Mouse (Mus musculus): ENCODE measurements around the gene Pold2.
"Not testable (repeated sequence)": the region's sequence is repeated elsewhere in the genome, so short reads cannot be mapped to it uniquely, and the experiment has no call there.

Gene Pold2

DNA sequence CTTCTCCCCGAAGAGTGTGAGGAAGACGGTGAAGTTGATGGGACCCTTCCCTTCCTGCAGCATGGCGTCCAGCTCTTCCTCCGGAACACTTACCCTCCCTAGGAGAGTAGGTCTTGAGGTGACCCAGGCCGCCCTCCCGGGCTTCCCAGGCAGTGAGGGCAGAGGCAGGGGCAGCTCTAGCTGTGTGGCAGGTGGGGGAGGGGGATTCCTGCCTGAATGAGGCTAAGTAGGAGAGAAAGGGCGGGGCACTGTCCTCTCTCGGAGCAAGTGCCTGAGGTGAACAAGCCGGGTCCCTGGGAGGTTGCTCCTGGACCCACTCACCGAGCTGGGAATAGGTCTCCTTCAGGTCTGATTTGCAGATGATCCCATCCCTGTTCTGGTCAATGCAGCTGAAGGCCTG is 19.7 kb upstream of the Pold2 start:
- no peak for DNase-seq (ENCODE audit: low spot score in 2 of 2)

DNA sequence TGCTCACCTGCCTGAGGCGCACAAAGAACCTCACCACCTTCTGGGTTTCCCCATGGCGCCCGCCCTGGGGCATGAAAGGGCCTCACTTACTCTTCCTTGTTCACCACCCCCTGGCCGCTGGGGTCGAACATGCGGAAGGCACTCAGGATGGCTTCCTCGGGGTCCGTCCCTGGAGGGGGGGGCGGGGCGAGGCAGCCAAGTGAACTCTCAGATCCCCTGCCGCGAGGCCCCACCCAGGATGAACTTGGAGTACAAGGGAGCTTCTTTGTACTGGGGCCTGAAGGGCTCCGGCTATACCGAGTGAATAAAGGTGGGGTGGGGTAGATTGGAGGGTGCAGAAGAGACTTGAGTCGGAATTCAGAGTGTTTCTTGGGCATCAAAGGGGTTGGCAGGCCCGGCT is 19.1 kb upstream of the Pold2 start:
- no peak for DNase-seq (ENCODE audit: low spot score in 2 of 2)

DNA sequence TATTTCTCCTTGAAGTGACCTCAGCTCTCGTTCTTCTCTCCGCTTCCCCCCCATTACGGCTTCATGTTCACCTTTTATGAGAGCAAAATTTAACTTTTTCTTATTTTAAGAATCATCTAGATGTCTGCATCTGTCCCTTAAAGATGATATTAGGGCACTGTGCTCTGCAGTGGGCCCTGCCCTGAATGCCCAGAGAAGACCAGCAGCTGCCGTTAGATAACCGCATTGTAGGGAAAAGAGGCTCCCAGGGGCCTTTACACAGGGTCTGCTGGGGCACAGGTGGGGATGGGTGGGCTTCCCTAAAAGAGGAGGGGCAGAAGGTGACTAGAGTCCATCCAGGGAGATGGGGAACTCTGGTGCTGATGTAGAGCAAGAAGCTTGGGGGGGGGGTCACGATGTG is 15.7 kb upstream of the Pold2 start:
- DNase-seq (ENCODE audit: low spot score in 2 of 2) = no peak

DNA sequence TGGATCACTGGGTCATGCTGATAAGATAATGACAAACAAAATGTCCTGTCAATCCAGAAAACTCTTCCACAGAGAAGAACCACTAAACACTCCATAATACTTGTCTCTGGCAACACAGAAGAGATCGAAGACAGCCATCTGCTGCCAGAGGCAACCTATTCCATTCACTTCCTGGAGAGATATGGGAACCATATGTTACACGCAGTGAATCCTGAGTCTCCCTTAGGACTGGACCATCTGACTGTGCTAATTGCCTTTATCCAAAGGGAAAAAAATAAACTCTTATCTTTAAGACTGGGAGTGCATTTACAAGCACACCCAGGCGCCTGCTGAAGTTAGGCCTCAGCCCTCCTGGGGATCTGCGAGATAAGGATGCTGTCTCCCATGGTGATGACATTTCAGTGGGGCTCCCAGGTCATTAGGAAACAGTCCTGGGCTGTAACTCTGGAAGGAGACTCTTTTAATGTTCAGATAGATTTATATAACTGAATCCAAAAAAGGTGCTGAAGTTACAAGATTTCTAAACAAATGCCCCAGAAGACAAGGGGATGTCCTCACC is 14.8 kb upstream of the Pold2 start:
- DNase-seq (ENCODE audit: low spot score in 2 of 2) = no peak

DNA sequence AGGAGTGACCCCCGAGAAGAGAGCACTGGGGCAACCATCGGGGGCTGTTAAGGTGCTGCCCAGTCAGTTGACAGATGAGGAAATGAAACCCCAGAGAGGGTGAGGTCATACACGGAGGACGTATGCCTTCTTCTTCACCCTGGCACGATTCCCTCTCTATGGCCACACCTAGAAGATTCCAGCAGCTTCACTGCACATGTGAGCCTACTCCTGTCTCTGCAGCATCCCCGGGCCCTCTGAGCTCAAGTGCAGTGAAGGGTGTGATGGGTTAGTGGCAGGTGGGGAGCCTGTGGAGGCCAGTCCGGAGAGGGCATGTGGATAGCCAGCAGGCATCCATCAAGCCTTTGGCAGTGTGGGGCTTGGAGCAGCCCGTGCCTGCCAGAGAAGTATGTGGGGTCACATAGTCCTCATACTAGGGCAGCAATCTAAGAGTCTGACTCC is 14.1 kb upstream of the Pold2 start:
- no peak for DNase-seq (ENCODE audit: low spot score in 2 of 2)

DNA sequence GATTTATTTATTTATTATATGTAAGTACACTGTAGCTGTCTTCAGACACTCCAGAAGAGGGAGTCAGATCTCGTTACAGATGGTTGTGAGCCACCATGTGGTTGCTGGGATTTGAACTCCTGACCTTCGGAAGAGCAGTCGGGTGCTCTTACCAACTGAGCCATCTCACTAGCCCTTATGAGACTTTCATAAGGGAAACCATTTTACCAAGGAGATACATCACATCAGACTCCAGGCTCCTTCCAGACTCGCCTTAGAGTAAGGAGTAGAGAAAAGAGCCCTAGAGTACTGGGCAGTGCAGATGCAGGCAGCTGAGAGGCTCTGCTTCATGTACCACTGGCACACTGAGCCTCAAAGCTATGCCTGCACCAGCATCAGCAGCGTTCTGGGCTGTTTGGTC is 10.5 kb upstream of the Pold2 start:
- not testable (repeated sequence) for DNase-seq (ENCODE audit: low spot score in 2 of 2)

DNA sequence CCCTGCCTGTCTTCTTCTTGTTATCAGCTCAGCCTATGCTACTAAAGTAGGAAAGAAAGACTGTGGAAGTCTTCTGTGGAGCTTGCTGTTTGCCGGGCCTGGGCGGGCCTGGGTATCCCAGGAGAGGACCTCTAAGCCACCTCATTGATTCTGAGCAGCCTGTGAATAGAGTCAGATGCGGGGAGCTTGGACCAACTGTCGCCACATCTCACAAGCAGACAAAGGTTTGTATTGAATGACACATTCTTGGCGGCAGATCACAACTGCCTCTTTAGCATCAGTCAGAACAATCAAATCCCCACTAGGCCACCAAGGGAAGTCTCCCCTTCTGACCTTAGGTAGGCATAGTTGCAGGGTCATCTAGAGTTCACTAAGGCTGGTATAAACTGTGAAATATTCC is 9.2 kb upstream of the Pold2 start:
- no peak for DNase-seq (ENCODE audit: low spot score in 2 of 2)

DNA sequence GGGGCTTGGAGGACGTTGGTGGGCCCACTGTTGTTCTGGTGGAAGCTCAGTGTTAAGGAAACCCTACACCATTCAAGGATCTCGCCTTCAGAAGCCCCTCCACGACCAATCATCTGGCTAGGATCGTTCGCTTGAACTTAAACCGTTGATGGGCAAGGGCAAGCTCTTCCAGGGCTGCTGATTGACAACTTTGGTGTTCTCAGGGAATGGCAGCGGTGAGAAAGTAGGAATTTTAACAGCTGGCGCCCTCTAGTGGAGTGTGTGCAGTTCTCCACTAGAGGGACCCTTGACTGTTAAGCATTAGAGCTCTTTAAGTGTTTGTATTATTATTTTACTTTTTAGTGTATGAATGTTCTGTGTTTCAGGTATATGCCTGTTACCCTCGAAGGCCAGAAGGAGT is 8.1 kb upstream of the Pold2 start:
- peak in 1 of 2 experiments; percentile 72 for DNase-seq (ENCODE audit: low spot score in 2 of 2)

DNA sequence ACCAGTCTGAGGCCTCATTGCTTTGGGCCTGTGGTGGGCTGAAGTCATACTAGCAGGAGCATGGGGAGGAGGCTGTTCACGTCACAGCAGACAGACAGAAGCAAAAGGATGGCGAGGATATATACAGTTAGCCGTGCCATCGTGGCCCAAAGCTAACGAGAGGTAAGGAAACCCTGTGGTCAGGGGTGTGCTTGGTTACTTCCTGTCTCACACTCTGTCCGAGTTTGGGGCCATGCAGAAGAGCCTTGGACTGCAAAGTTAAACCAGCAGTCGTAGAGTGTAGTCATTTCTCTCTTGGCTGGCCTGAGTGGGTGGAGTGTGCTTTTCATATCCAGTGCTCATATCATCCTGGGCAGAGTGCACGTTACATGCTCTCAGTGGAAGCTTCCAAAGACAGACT is 4.4 kb upstream of the Pold2 start:
- DNase-seq (ENCODE audit: low spot score in 2 of 2) = no peak

DNA sequence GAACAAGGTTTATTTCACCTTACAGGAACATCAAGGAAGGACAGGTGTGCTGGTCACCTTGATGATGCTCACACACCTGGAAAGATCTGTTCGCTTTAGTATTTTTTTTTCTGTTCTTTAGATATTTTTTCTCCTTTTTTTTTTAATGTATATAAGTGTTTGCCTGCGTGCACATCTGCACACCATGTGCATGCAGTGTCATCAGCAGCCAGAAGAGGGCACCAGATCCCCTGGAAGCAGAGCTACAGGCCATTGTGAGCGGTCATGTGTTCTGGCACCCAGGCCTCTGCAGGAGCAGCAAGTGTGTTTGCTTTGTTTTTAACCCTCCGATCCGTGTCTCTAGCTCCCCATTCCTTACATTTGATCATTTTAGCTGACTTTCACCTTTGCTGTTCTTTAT is 1.8 kb upstream of the Pold2 start:
- peak; percentile 24 to 62 for DNase-seq (ENCODE audit: low spot score in 2 of 2)

DNA sequence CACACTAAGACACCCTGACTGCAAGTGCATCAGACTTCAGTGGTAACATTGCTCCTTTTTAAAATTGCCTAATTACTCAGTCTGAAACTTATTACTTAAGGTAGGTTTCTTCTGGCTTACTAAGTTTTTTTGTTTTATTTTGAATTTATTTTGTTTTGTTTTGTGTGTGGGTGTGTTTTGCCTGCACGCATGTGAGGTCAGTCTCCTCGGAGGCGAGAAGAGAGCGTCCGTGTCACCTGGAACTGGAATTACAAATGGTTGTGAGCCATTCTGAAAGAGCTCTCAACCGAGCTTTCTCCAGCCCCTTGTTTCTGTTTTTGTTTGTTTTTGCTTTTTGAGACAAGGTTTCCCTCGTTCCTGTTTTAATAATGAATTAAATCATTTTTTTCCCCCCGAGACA is 569 bp upstream of the Pold2 start:
- DNase-seq (ENCODE audit: low spot score in 2 of 2) = no peak

DNA sequence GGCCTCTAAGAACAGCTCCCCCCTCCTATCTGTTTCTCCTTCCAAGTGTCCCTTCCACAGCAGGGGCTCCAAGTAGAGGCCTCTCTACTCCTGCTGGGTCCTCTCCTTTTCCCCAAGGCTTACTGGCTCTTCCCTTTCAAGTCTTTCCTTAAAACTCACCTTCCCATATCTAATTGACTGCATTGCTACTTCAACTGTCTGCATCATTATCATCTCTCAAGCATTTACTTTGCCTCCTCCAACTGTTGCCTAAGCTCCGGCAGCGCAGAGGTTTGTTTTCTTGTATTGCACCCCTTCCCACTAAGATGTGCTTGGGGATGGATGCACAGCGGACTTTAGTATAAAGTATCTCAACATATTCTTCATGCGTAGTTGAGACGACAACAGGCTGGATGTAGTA is 671 bp downstream of the Pold2 start:
- DNase-seq (ENCODE audit: low spot score in 2 of 2) = no peak

DNA sequence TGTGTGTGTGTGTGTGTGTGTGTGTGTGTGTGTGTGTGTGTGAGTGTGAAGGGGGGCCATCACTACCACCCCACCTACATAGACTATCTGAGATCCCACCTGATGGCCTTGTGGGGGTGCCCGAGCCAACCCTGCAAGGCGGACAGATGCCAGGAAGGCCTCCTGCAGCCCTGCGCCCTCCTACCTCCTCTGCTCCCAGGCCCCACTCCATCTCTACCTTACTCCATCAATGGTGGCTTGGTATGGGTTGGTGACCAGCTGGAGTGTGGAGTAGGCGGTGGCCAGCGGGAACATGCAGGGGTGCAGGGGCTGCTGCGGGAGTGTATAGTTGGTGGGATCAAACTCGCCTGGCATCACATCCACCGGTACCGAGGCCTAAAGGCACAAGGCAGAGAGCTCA is 4.9 kb downstream of the Pold2 start:
- DNase-seq (ENCODE audit: low spot score in 2 of 2) = no peak

DNA sequence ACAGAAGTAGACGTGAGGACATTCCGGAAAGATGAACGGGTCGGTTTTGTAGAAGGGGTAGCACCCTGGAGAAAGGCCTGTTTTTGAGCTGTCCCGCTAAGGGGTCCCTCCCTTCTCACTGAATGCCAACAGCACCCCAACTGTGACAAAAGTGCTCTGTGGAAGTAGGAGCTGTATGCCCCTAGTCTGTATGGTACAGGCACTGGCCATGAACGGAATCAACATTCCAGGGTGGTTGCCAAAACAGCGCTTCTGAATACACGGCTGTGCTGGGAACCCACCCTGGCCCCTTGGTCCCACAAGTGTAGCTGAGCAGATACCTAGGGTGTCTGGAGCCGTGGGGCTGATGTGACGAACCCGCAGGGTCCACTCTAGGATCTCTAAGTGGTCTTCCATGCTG is 5.4 kb downstream of the Pold2 start:
- no peak for DNase-seq (ENCODE audit: low spot score in 2 of 2)

DNA sequence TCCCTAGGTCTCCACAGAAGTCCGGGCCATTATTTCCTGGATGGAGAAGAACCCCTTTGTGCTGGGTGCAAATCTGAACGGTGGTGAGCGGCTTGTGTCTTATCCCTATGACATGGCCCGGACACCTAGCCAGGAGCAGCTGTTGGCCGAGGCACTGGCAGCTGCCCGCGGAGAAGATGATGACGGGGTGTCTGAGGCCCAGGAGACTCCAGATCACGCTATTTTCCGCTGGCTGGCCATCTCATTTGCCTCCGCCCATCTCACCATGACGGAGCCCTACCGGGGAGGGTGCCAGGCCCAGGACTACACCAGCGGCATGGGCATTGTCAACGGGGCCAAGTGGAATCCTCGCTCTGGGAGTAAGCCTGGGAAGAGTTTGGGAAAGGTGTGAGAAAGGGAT is 8.0 kb downstream of the Pold2 start:
- DNase-seq (ENCODE audit: low spot score in 2 of 2) = no peak

DNA sequence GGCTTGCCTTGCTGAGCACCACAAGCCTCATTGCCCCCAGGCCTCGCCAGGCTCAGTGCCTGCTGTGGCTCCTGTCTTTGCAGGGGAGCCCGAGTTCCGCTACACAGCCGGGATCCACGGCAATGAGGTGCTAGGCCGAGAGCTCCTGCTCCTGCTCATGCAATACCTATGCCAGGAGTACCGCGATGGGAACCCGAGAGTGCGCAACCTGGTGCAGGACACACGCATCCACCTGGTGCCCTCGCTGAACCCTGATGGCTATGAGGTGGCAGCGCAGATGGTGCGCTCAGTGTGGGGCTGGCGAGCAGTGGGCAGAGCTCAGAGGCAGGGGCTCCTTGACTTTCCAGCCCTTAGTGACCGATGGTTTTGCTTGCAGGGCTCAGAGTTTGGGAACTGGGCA is 8.8 kb downstream of the Pold2 start:
- DNase-seq (ENCODE audit: low spot score in 2 of 2) = no peak

DNA sequence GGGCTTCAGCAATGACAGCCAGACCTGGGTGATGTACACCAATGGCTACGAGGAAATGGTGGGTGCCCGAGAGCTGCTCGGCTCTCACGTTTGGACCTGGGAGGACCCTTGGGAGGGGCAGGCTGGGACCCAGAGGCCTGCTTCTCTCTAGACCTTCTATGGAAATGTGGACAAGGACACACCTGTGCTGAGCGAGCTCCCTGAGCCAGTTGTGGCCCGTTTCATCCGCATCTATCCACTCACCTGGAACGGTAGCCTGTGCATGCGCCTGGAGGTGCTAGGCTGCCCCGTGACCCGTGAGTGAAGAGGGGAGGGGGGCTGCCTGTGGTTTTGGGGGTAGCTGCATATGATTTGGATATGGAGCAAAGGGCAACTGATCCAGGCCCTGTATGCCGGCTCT is 9.8 kb downstream of the Pold2 start:
- DNase-seq (ENCODE audit: low spot score in 2 of 2) = no peak

DNA sequence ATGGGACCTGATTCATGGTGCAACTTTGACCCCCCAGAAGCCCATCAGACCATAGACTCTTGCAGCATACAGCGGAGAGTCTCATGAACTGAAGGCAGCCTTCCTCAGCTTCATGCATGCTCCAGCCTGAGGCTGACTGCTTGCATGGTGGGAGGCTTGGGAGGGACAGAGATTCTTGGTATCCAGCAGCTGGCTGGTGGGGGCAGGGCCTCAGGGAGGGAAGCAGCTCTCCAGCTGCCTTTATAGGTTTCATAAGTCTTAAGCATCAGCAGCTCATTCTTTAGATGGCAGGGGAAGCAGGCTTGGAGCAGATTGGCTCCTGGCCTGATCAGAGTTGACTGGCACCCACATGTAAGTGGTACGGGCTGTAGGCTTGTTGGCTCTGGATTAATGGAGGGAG is 10.9 kb downstream of the Pold2 start:
- no peak for DNase-seq (ENCODE audit: low spot score in 2 of 2)

DNA sequence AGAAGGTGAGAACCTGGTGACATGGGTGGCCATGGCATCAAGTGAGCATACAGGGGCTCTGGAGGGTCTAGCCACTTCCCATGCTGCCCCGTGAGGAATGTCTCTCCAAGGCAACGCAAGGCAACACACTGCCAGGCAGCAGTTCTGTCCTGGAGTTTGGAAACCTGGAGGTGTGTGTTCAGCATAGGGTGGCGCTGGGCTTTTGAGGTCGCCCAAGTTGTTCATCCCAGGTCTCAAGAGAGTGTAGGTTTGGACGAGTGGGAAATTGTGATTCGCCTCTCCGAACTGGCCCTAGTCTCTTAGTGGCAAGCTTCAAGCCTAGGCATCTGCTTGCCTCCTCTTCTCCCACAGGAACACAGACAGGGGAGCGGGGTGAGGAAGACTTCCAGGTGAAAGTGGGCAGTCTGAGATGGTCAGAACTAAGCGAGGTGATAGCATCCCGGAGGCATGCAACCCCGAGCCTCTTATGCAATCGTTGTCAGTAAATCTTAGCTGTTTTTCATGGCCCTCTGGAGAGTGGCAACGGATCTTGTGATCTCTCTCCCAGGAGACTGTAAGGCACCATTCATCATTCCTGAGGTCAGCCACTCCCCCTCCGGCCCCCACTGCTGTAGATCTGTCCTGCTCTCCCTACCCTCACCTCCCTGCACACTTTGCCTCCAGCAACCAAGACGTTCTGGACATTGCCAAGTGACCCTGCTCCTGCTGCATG is 15.5 kb downstream of the Pold2 start:
- DNase-seq (ENCODE audit: low spot score in 2 of 2) = no peak

DNA sequence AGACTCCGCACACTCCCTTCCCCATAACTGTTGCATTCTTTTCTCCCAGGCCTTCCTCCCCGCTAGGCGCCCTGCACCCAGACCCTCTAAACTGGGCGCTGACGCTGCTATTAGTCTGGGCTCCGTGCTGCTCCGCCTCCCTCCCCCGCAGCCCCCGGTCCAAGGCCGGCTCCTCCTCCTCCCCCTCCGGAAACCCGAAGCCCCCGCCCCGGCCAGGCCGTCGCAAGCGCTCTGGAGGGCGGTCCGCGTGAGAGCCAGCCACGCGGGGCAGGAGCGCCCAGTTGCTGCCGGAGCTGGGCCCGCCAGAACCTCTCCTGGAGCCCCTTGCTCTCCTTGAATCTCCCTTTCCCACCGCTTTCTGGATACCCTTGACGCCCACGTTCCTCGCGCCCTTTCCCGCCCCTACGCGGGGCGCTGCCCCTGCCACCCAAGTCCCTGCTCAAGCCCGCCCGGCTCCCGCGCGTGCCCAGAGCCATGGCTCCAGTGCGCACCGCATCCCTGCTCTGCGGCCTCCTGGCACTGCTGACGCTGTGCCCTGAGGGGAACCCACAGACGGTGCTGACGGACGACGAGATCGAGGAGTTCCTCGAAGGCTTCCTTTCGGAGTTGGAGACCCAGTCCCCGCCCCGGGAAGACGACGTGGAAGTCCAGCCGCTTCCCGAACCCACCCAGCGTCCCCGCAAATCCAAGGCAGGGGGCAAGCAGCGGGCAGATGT is 16.3 kb downstream of the Pold2 start, which contains the start of gene Aebp1:
TSS of gene Aebp1 (plus strand) at position 270 of the 716 bp plus-strand sequence.
- no peak for DNase-seq (ENCODE audit: low spot score in 2 of 2)

DNA sequence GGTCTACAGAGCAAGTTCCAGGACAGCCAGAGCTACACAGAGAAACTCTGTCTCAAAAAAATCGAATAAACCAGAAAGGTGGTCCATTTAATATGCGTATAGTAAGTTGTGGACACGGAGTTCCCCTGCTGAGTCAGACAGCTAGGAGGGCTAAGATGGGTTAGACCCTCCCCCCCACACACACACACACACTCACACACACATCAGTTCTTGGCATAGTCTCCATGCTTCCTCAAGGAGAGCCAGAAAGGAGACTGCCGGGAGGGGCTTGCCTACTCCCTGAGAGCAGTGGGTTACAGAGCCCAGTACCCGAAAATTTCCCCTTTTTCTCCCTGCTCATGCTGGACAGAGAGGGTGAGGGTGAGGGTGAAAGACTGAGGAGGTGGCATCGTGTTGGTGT is 17.5 kb downstream of the Pold2 start:
- no peak for DNase-seq (ENCODE audit: low spot score in 2 of 2)

DNA sequence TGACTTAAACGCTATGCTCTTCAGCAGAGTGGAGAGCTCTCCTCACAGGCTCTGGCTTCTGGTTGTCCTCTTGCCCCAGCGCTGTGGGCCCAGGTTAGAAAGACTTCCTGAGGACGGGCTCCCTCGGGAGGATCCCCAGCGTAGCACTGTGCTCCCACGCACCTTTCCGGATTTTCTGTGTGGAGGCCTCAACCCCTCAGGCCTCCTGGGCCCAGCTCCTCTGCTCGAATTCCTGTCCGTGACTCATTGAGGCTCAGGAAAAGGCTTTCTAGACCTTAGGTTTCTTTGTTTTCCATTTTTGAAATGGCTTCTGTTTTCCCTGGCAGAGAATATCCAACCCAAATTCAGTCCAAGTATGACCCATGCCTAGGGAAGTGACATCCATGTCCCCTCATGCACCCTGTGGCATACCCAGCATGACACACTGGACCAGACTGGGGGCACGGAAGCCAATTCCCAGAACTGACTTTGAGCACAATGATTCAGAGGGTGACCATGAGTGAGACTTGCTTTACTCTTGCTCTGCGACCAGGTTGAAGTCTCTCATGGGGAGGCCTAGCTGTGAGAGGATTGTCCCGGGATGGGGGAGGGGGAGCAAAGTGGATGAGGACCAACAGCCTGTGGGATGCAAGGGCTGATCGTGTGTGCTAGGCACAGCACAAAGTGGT is 18.1 kb downstream of the Pold2 start:
- no peak for DNase-seq (ENCODE audit: low spot score in 2 of 2)

DNA sequence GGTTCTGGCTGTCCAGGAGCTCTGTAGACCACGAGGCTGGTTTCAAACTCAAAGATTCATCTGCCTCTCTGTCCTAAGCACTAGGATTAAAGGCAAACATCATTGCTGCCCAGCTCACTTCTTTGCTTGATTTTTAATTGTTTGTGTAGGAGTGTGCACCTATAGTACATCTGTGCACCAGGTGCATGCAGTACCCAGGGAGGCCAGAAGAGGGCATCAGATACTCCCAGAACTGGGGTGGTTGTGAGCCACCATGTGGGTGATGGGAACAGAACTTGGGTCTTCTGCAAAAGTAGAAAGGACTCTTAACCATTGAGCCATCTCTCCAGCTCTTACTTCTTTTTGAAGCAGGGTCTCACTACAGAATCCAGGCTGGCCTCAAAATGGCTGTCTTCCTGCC is 19.4 kb downstream of the Pold2 start:
- no peak for DNase-seq (ENCODE audit: low spot score in 2 of 2)

Data from thymus, postnatal 10 days (tissue).